Mouse (Mus musculus) cortical plate, adult 2 months (tissue): Measurements from ENCODE around the gene Creld1.

ENCODE experiments used
- CTCF ChIP-seq: fragments of 200-500 bp; IDR thresholded peaks from 2 replicates; pipeline ENCODE4 v1.5.1; 2011; ENCODE audit warnings: mild to moderate bottlenecking, control low read depth, low read length; ENCODE audit not compliant: insufficient read depth; ENCODE audit errors: extremely low read depth
- POLR2A ChIP-seq: fragments of 200-500 bp; IDR thresholded peaks from 2 replicates; pipeline ENCODE4 v1.6.1; 2011; ENCODE audit warnings: mild to moderate bottlenecking, low read length, control low read depth; ENCODE audit not compliant: insufficient read depth; ENCODE audit errors: extremely low read depth

DNA sequence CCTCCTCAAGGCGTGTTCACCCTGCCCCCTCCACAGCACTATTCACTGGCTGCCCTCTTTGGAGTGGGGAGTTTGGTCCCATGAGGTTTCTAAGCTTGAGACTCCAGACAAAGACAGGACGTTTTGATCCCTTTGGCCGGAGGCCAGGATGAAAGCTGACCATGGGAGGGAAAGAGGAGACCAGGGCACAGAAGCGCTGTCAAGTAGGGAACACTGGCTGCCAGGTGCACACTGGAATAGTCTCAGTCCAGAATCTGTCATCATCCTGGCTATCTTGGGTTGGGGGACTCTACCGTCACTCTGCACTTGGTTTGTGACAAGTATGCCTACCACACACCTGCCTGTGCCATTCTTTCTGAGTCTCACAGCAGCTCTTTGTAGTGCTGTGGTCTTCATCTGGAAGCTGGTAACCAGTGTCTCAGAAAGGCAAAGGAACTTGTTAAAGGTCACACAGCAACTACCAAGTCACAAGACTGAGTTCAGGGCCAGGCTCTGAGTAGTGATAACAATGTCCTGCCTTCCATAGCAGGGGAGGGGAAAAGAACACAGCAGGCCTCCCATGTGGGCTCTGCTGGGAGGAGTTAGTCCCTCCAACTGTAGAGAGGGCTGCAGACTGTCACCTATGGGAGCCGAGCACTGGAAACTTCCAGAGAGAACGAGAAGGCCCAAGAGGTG is 25.3 kb downstream of the Creld1 start:
- TF ChIP-seq CTCF, result no peak
- TF ChIP-seq POLR2A, result no peak
